Mouse (Mus musculus): Measurements from ENCODE around the gene Fam129c.
A peak's percentile ranks its signal among the peaks of the same experiment; 100 is the strongest.

The Fam129c gene

DNA sequence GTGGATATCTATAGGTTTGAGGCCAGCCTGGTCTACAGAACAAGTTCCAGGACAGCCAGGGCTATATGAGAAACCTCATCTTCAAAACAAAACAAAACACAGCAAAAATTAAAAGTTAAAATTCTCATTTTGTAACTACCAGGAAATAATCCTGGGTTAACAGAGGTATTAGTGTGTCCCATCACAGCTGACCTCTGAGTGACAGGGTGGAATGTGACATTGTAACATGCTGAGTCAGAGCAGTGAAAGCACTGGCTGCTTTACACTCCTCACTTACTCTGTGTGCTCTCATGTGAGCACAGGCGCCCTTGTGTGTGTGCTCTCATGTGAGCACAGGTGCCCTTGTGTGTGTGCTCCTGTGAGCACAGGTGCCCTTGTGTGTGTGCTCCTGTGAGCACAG, 22.4 kb upstream of the Fam129c start:
- DNase-seq, result no peak

DNA sequence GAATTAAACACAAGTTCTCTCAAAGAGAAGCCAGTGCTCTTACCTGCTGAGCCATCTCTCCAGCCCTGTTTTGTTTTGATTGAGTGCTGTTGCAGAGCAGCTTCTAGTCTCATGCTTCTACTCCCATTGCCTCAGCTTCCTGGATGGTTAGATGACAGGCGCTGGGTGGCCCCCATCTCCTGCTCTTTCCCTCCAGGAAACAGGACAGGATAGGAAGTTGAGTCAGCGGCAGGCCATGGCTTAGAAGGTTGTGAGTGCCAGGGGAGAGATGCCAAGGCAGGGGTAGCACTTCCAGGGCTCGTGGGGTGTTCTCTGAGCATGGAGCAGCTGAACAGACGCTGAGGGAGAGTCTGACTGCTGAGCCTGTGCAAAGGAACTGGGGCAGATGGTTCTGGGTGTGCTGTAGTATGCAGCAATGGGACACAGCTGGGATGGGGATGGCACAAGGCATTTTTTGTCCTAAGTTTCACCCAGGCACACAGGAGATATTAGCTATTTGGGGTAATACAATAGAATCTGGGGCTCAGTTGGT, 19.5 kb upstream of the Fam129c start:
- no peak for DNase-seq

DNA sequence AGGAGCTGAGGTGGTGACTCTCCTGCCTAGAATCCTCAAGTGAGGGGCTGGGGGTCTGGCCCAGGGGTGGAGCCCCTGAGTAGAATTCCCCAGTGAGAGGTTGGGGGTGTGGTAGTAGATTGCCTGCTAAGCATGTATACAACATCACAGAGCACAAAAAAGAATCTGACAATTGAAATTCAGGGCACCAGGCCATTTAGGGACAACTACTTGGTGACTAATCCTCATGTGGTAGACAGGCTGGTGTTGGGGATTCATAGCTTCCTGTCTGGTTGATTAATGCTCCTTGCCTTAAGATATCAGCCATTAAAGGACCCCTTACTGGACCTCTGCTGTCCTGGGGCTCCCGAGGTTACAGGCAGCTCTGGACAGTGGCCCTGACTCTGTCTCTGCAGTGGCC, 18.4 kb upstream of the Fam129c start:
- no peak for DNase-seq

DNA sequence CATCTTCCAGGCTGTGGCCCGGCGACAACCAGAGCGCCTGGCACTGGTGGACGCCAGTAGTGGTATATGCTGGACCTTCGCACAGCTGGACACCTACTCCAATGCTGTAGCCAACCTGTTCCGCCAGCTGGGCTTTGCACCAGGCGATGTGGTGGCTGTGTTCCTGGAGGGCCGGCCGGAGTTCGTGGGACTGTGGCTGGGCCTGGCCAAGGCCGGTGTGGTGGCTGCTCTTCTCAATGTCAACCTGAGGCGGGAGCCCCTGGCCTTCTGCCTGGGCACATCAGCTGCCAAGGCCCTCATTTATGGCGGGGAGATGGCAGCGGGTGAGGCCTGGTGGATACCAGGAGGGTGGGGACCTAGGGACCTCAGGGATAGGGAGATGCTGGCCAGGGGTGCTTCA, 18.0 kb upstream of the Fam129c start:
- no peak for DNase-seq

DNA sequence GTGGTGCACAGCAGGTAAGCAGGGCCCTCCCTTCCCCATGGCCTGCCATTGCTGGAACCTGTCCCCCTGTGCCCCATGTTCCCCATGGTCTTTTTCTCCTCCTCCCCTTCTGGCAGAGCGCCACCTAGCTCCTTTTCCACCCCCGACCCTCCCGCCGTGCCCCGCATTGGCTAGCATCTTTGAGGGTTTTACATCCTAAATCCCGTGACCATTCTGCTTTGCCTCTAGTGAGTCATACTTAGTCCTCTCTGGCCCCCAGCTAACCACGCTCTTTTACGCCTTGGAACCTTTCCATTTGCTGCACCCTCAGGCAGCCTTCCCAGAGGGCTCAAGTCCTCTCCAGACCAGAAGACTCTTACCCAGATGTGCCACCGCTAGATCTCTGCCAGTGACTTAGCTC, 17.2 kb upstream of the Fam129c start:
- DNase-seq, result no peak

DNA sequence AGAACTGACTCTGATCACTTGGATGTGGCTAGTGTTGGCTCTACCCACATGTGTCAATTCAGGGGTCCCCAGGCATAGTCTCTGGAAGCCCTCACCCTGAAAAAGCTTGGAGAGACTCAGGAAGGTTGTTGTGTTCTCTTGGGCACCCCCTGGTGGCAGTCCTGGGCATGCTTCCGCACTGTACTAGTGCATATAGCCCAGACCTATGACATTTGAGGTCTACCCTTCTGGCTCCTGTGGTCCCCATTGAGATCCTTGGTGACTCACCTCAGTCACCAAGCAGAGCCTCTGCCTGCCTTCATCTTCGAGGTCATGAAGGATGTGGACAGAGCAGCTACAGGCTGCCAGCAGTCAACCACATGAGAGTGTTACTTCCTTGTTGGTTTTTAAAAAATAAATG, 10.6 kb upstream of the Fam129c start:
- DNase-seq, result peak; percentile 70 to 77

DNA sequence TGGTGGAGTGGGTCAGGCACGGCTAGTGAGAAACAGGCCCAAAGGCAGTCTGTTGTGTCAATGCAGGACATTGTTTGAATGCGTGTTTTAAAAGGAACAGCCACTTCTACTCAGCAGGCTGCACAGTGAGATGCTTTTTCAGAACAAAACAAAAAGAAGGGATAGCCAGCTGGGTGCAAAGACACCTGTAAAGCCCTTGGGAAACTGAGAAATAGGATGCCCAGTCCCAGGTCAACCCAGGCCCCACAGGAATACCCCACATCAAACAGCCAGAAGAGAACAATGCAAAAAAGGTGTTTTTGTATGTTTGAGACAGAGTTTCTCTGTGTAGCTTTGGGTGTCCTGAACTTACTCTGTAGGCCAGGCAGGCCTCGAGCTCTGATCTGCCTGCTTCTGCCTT, 8.7 kb upstream of the Fam129c start:
- DNase-seq, result no peak

DNA sequence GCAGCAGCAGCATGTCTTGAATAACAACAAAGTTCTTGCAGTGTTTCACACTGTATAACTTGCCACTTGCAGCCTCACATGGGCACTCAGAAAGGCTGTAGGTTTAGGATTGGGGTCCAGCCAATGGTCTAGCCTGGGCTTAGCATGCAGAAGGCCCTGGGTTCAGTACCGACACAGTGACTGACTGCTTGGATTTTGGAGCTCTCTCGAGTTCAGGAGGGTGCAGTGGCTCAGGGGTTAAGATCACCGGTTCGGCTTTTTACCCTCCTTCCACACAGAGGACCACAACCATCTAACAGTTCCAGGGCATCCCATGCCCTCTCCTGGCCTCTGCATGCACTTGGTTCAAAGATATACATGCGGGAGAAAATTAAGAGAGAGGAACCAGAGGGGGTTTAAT, 6.4 kb upstream of the Fam129c start:
- peak in 1 of 2 experiments; percentile 31 for DNase-seq

DNA sequence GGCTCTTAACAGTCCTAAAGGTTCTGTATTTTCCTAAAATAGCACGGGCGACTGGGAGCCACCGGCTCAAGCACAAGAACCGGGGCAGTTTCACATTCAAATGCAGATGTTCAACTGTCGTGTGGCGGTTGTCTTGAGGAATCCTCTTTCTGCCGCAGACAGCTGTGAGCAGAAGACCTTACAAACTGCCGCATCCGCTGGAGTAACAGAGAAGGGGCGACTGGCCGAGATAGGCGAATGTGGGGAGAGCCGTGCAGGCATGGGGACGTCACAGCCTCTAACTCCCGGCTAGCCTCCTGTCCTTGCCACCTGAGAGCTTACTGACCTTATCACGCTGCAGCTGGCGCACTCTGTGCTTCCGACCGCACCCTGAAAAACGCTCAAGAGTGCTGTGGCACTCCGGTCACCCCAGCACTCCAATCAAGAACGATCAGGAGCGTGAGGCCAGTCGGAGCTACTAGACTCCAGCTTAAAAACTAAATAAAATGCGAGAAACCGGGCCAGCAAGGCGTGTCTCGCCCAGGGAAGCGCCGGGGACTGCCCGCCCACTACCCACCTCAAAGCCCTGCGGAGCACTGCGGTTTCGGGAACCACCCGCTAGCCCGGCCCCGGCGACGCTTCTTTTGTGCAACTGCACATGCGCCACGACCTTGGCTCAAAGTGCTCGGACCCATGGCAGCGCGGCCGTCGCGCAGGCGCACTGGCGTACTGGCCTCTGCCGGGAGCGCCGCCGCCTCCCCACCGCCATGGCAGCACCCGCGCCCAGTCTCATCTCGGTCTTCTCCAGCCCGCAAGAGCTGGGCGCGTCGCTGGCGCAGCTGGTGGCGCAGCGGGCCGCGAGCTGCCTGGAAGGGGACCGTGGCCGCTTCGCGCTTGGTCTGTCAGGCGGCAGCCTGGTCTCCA, 5.7 kb upstream of the Fam129c start, which contains the start of gene Pgls:
TSS of gene Pgls (plus strand) at position 706 of the 903 bp plus-strand sequence.
- peak; percentile 96 to 98 for DNase-seq

DNA sequence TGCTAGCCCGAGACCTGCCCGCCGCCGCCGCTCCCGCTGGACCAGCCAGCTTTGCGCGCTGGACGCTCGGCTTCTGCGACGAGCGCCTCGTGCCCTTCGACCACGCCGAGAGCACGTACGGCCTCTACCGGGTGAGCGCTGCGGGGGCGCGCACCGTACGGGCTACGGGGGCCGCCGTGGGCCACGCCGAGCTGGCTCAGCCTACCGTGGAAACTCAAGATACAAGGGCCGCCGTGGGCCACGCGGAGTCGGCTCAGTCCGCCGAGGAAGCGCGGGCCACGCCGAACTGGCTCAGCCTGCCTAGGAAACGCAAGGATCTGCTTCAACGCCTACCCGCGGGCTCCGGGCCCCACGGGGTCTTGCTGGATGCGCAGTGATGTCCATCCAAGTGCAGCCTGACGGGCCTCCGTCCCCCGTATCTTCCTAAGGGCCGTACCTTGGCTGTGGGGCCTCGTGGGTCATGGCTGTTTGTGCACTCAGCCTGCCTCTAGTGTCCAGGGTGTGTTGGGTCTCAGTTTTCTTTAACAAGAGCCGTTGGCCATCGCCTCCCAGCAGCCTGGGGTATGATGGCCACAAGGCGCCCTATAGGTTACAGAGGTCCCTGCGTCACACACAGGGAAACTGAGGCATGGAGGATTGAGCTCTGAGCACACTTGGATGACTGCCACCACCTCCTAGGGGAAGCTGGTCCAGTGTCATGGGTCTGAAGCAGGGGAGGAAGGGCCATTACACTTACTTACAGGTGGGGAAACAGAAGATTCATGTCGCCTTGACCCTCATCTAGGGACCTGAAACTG, 4.9 kb upstream of the Fam129c start:
- DNase-seq, result peak; percentile 80 to 93

DNA sequence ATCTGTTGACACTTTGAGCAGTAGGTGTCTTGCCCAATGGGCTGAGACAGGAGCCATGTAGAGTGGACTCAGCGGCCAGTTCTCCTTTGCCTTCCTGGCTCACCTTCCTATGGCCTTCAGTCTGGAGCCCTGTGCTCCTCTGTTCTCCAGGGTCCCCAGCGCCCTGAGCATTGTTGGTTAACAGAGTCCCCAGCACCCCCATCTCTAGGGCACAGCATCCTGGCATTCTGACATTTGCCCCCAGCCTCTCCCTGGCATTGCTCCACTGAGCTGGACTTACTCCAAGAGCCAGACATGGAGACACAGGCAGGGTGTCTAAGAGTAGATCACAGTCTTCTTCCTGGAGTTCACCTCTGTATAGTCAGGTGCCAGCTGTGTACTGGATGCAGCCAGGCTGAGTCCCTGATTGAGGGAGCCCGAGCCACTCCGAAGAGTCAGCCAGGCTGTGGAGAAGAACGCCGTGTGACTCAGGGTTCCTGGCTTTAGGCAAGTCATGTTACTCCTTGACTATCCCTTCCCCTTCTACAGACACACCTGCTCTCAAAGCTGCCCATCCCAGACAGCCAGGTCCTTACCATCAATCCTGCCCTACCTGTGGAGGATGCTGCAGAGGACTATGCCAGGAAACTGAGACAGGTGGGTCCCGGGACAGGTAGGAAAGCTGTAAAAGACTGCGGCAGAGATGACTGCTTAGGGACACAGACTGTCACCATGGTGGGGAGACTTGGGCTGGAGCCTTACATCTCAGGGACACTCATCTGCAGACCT, 3.7 kb upstream of the Fam129c start:
- DNase-seq, result peak; percentile 34 to 48

DNA sequence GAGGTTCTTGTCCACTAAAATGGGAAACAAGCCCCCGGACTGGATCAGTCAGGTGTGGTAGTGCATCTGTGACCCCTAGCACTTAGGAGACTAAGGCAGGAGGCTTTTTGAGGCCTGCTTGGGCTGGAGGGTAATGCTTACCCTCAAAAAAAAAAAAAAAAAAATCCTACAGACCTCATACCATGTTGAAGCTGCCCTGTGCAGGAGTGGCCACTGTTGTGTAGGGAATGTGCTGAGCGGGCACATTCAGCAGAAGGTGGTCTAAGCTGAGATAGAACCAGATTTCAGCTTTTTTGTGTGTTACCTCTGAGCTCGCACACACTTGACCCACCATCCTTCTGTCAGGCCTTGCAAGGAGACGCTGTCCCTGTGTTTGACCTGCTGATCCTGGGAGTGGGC, 3.1 kb upstream of the Fam129c start:
- DNase-seq, result no peak

DNA sequence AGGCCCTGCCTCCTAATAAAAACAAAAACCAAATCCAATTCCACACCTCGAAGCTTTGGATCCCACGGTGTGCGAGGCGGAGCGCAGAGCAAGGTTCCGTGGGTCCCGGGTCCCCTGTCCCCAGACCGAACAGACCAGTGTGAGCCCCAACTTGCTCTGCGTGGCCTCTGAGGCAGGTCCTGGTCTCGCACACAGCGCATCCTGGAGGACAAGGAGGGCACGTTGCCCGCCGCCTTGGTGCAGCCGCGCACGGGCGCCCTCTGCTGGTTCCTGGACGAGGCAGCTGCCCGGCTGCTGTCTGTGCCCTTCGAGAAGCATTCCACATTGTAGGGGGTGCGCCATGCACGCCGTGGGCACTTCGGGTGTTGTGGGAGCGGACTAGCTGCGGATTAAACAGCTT, 1.6 kb upstream of the Fam129c start:
- peak; percentile 89 to 93 for DNase-seq

DNA sequence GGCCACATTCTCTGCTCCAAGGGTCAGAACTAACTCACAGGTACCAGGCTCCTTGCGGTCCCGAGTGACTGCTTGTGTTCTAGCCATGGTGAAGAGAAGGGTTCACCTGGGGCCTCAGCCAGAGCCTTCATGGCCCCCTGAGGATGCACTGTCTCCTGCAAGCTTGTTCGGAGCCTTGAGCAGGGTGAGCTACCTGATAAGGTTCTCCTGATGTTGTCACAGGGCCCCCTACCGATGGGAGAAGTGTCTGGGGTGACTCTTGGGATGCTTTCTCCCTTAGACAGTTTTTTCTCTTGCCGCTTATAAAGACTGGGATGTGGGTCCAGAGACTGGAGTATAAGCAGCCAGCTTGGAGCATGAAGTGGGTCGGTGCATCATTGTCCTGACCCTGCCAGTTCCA, 1.1 kb upstream of the Fam129c start:
- DNase-seq, result peak in 1 of 2 experiments; percentile 22

DNA sequence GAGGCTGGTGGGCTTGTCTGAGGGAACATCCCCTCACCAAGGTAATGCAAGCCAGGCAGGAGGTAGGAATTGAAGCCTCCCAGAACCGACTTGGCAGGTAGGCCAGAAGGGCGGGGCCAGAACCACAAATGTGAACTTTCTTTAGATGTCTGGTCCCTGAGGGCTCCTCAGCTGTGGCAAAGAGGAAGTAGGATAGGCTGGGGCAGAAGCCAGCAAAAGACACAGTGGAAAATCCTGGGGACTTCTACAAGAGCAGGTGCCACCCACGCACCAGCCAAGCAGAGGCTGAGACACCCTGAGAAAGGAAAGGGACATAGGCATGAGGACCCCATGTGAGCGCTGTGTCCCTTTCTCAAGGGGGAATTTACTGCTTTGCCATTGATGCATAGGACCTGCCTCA, 650 bp upstream of the Fam129c start:
- no peak for DNase-seq

DNA sequence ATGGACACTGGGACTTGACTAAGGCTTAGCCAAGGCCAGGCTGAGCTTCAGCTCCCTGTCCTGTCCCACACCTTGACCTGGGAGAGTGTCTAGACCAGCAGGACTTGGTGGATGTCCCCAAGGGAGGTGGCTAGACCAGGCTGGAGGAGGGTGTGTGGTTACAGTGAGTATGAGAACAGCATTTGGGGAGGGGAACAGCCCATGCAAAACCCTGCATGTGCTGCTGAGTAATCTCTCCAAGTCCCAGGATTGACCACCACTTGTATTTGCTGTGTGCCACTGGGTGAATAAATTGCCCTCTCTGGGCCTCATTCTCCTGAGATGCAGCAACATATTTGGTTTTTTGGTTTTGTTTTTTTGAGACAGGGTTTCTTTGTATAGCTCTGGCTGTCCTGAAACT, 927 bp downstream of the Fam129c start:
- DNase-seq, result no peak

DNA sequence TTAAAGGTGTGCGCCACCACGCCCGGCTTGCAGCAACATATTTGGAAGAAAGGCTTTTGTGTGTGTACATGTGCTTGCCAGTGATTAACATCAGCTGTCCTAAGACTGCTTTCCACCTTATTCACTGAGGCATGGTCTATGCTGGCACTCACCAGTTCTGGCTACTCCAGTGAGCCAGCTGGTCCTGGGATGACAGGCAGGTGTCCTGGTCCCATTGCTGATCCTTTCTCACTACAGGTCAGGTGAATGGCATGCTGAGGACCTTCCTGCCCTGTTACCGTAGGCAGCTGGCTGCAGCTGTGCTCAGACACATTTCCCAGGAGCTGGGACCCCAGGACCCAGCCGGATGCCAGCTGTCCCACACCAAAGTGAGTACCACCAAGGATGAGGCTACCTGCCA, 1.4 kb downstream of the Fam129c start:
- DNase-seq, result no peak

DNA sequence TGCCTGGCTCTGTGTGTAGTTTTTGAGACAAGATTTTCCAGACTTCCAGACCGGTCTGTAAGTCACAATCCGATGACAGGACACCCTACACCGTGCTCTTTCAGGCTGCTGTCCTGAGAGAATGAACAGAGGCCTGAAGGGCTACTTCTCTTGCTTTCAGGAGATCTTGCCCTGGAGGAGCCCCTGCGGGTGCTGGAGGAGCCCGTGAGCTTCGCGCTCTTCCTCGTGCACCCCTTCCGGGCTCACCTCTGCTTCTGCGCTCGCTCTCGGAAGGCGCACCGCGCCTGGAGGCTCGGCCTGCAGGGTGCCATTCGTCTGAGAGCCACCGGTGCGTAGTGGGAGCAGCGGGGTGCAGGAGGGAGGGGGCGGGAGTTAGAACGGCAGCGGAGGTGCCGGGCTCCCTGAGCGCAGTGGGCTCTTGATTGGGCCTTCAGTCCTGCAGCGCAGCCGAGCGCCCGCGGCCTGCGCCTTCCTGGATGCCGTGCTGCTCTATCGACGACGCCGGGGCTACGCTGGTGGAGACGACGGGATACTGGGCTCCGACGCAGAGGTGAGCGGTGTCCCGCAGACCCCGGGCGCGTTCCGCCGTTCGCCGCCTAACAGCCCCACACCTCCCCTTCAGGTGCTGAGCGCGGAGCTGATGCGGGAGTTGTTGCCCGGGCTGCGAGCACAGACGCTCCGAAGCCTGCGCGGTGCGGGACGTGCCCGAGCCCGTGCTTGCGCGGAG, 4.7 kb downstream of the Fam129c start:
- DNase-seq, result no peak

DNA sequence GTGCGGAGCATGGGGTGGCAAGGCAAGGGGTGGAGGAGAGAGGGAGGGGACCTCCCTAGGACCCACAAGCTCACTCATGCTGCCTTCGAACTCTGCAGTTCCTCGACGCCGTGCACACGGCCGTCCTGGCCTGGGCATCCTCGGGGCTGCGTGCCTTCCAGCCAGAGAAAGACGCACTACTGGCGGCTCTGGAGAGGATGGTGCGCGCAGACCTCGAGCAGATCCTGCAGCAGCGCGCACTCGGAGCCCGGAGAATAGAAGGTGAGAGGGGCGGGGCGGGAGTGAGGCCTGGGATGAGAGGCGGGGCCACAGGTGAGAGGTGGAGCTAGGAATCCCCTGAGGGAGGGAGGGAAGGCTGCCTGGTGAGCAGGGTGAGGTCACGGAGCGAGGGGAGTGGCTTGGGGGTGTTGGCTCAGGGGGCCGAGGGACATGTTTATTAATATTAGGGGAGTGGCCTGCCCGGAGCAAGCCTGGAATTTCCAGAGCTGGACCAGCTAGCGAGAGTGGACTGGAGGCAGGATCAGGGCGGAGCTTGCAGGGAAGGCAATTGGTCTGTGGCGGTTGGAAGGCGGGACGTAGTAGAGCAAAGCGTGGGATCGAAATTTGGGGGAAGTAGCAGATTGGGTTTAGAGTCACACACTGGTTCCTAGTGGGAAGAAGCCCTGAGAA, 5.4 kb downstream of the Fam129c start:
- DNase-seq, result peak; percentile 92 to 96

DNA sequence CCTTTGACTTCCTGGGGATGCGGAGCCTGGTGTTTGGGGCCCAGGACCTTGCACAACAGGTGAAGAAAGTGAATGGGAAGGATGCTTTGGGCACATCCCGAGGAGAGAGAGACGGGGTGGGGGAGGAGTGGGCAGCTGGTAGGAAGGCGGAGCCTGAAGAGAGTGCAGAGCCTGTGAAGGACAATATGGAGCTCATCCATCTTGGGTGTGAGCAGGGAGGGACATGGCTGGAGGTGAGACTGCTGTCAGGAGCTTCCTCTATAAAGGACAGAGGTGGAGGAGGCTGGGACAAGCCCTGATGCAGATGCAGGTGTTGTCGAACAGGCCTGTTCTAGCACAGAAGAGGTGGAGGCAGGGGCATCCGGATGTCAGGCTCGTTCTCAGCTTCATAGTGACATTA, 6.6 kb downstream of the Fam129c start:
- no peak for DNase-seq

DNA sequence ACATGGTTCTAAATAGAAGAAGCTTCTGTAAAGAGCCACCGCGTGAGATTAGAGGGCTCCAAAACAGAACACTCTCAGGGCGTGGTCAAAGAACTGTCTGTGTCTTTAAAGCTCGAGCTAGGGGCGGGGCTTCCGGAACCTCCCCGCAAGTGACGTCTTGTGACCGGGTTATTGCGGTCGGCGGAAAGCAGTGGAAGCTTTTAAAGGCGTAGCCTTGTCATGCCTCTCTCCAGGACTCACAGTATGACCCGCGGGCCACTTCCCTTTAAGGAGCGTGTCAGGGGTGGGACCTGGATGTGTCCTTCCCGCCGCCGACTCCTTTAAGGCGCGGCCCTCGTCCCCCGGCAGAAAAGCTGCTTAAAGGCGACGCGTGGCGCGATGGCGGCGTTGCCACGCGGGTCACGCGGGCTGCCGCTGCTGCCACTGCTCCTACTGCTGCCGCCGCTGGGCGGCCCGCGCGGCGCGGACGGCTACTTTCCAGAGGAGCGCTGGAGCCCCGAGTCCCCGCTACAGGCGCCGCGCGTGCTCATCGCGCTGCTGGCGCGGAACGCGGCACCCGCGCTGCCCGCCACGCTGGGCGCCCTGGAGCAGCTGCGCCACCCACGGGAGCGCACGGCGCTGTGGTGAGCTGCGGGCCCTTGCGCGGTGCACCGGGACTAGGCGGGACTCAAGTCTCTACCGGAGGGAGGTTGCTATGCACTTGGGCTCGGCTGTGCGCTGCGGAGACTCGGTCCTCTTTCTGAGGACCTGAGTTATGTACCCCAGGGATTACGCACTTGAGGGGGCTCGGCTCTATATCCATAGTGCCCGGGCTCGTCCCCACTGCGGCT, 13.6 kb downstream of the Fam129c start, which contains the start of gene Colgalt1:
TSS of gene Colgalt1 (plus strand) at position 177 of the 830 bp plus-strand sequence.
- peak; percentile 99 for DNase-seq

Data from kidney, postnatal 25 days (tissue).